9 mouse cellular contexts compared by ENCODE assay signal in the genomic region with DNA sequence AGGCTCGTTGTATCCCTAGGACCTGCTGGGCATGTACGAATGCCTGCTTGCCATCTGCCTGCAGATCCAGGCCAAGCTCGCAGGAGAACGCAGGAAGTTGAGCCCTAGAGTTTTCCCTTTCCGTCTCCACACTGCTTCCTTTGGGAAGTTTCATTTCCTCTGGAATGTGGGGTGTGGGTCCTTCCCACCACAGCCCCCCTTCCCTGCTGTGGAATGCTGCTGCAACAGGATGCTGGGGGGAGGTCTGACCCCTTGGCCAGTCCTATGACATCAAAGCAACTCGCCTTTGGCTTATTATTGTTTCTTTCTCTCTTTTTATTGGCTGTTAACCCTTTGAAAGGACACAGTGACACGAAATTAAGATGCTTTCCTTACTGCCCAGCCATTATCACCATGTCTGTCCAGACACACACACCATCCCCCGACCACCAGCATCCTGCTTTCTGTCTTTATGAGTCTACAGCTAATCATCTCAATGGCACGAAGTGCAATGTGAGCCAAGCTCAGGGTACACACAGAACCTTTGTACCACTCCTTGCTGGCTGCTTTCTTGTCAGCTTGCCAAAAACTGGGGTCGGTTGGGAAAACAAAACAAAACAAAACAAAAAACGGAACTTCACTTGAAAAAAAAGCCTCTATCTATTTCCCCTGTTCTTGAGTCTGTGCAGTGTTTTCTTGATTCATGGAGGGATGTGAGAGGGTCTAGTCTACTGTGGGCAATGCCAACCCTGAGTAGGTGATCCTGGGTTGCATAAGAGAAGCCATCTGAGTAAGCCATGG.
DNase-seq lines count a peak whose midpoint lies in the region; ATAC-seq and TF ChIP-seq lines count a peak whose summit lies in the region.
"Had no signal": no experiment of that assay in that cellular context is flagged by ENCODE, and none has a peak within 500 bp of the region (broad histone marks: within the 10 kb centered on the region; RNA-seq: fewer than 3 reads in every experiment).

No protein-coding gene starts in this region.

- peaks cover 29% of the 10 kb centered on the region for H3K4me1 ChIP-seq in embryonic facial prominence, embryonic 13.5 days
- peaks cover 22% of the 10 kb centered on the region; the same call in 1 of the 2 replicates for H3K4me1 ChIP-seq in intestine, embryonic 15.5 days (replicated peaks)
- H3K4me1 ChIP-seq in liver, postnatal 0 days (ENCODE audit: insufficient read depth): peaks cover 5% of the 10 kb centered on the region; the same call in 1 of the 2 replicates

- no peak for ATAC-seq in embryonic facial prominence, embryonic 13.5 days (ENCODE audit: insufficient number of reproducible peaks, insufficient read depth, low FRiP score, low TSS enrichment, low read depth)
- peak; percentile 65; the same call in 1 of the 2 replicates for ATAC-seq in intestine, embryonic 15.5 days
- peak; percentile 70 for ATAC-seq in liver, postnatal 0 days

- intact Hi-C loops in gastrocnemius, adult 2 months (cut with DNase I): no loop called here

- 21% methylated on average over 11 of the region's 11 CpGs for WGBS in embryonic facial prominence, embryonic 13.5 days
- WGBS in intestine, embryonic 15.5 days: 39% methylated on average over 11 of the region's 11 CpGs
- 48% methylated on average over 11 of the region's 11 CpGs for WGBS in liver, postnatal 0 days (ENCODE audit: insufficient replicate concordance)

- no peak for TF ChIP-seq CTCF in gastrocnemius, adult 2 months (IDR thresholded peaks at IDR 0.05)
- TF ChIP-seq CTCF in liver, postnatal 0 days (IDR thresholded peaks at IDR 0.05; ENCODE audit: low read depth): no peak

- no peak for TF ChIP-seq EP300 in liver, postnatal 0 days (IDR thresholded peaks at IDR 0.05; ENCODE audit: low read depth)

- H3K4me2 ChIP-seq in embryonic facial prominence, embryonic 13.5 days: no peak overlapping the region; the same call in 1 of the 2 replicates
- no peak overlapping the region for H3K4me2 ChIP-seq in intestine, embryonic 15.5 days (replicated peaks)
- H3K4me2 ChIP-seq in liver, postnatal 0 days (ENCODE audit: low read depth, low read length): peak overlapping the region; percentile 22; the same call in 1 of the 2 replicates

- no peak overlapping the region for H3K9ac ChIP-seq in embryonic facial prominence, embryonic 13.5 days
- H3K9ac ChIP-seq in intestine, embryonic 15.5 days: no peak overlapping the region
- H3K9ac ChIP-seq in liver, postnatal 0 days (replicated peaks): no peak overlapping the region

- peak; percentile 22 for DNase-seq in gastrocnemius, adult 2 months
- no peak for DNase-seq in gastrocnemius, postnatal 4 days (ENCODE audit: low spot score in 2 of 2)
- no peak for DNase-seq in liver, postnatal 0 days
- no peak for DNase-seq in cerebellum, postnatal 36 days
- DNase-seq in right cerebral cortex, postnatal 25 days: no peak
- DNase-seq in gastrocnemius, adult 8-10 months (ENCODE audit: low spot score in 2 of 2): no peak
- DNase-seq: gastrocnemius, postnatal 10 days had no signal

- no peaks in the 10 kb centered on the region for H3K9me3 ChIP-seq in embryonic facial prominence, embryonic 13.5 days
- no peaks in the 10 kb centered on the region for H3K9me3 ChIP-seq in intestine, embryonic 15.5 days
- no peaks in the 10 kb centered on the region for H3K9me3 ChIP-seq in liver, postnatal 0 days (ENCODE audit: low read length)

- H3K4me3 ChIP-seq in gastrocnemius, adult 2 months: 0 out of 2 replicates have a peak overlapping the region, but pooled peaks have one; percentile 7
- H3K4me3 ChIP-seq in embryonic facial prominence, embryonic 13.5 days: no peak overlapping the region
- H3K4me3 ChIP-seq in intestine, embryonic 15.5 days (replicated peaks): no peak overlapping the region
- no peak overlapping the region for H3K4me3 ChIP-seq in liver, postnatal 0 days (ENCODE audit: low read depth, low read length)

- no peaks in the 10 kb centered on the region for H3K36me3 ChIP-seq in embryonic facial prominence, embryonic 13.5 days
- no peaks in the 10 kb centered on the region for H3K36me3 ChIP-seq in intestine, embryonic 15.5 days
- H3K36me3 ChIP-seq in liver, postnatal 0 days (replicated peaks; ENCODE audit: insufficient read depth, low read length): no peaks in the 10 kb centered on the region

- H3K27ac ChIP-seq in gastrocnemius, adult 2 months: peak overlapping the region; percentile 58
- H3K27ac ChIP-seq in embryonic facial prominence, embryonic 13.5 days: peak overlapping the region; percentile 28
- peak overlapping the region; percentile 22 for H3K27ac ChIP-seq in intestine, embryonic 15.5 days
- H3K27ac ChIP-seq in liver, postnatal 0 days (ENCODE audit: low read depth): peak overlapping the region; percentile 34; the same call in 1 of the 2 replicates

- no peaks in the 10 kb centered on the region for H3K27me3 ChIP-seq in embryonic facial prominence, embryonic 13.5 days
- H3K27me3 ChIP-seq in intestine, embryonic 15.5 days (replicated peaks): no peaks in the 10 kb centered on the region
- no peaks in the 10 kb centered on the region for H3K27me3 ChIP-seq in liver, postnatal 0 days (ENCODE audit: insufficient read depth, low read length)
